ENCODE assay signal across 8 mouse cellular contexts in genomic region chr17:45873996-45874395, GRCm38 (mm10).
DNase-seq lines count a peak whose midpoint lies in the region; ATAC-seq and TF ChIP-seq lines count a peak whose summit lies in the region.

No protein-coding gene starts in this region.

- peaks cover 52% of the 10 kb centered on the region for H3K27me3 ChIP-seq in heart, embryonic 15.5 days
- H3K27me3 ChIP-seq in heart, adult 2 months (ENCODE audit: control insufficient read depth, insufficient read depth, low read length): no peaks in the 10 kb centered on the region
- peaks cover 69% of the 10 kb centered on the region for H3K27me3 ChIP-seq in embryonic facial prominence, embryonic 10.5 days (replicated peaks; ENCODE audit: low read depth, poor library complexity, severe bottlenecking)
- no peaks in the 10 kb centered on the region for H3K27me3 ChIP-seq in hindbrain, embryonic 14.5 days (ENCODE audit: control insufficient read depth, insufficient read depth, low read length)
- no peaks in the 10 kb centered on the region for H3K27me3 ChIP-seq in midbrain, embryonic 14.5 days (ENCODE audit: control insufficient read depth, insufficient read depth, low read length)

- H3K36me3 ChIP-seq in heart, embryonic 15.5 days: no peaks in the 10 kb centered on the region
- H3K36me3 ChIP-seq in heart, adult 2 months (ENCODE audit: control insufficient read depth, insufficient read depth, low read length): no peaks in the 10 kb centered on the region
- H3K36me3 ChIP-seq in embryonic facial prominence, embryonic 10.5 days (replicated peaks): no peaks in the 10 kb centered on the region
- no peaks in the 10 kb centered on the region for H3K36me3 ChIP-seq in hindbrain, embryonic 14.5 days (replicated peaks; ENCODE audit: control insufficient read depth, insufficient read depth)
- H3K36me3 ChIP-seq in midbrain, embryonic 14.5 days (ENCODE audit: control insufficient read depth, insufficient read depth, low read length): no peaks in the 10 kb centered on the region

- no peak overlapping the region for H3K9ac ChIP-seq in heart, embryonic 15.5 days
- no peak overlapping the region for H3K9ac ChIP-seq in heart, adult 2 months (ENCODE audit: low read depth, low read length)
- H3K9ac ChIP-seq in hindbrain, embryonic 14.5 days: peak overlapping the region; percentile 57
- peak overlapping the region; percentile 60; the same call in 1 of the 2 replicates for H3K9ac ChIP-seq in midbrain, embryonic 14.5 days (replicated peaks; ENCODE audit: low read length)

- H3K9me3 ChIP-seq in heart, embryonic 15.5 days (replicated peaks): no peaks in the 10 kb centered on the region
- peaks cover 3% of the 10 kb centered on the region; the same call in 1 of the 2 replicates for H3K9me3 ChIP-seq in embryonic facial prominence, embryonic 10.5 days
- no peaks in the 10 kb centered on the region for H3K9me3 ChIP-seq in hindbrain, embryonic 14.5 days (ENCODE audit: control insufficient read depth, low read length)
- no peaks in the 10 kb centered on the region for H3K9me3 ChIP-seq in midbrain, embryonic 14.5 days (ENCODE audit: control insufficient read depth, low read length)

- H3K4me1 ChIP-seq in heart, embryonic 15.5 days (replicated peaks): peaks cover 29% of the 10 kb centered on the region
- H3K4me1 ChIP-seq in heart, adult 2 months (ENCODE audit: control insufficient read depth, insufficient read depth, low read length): peaks cover 5% of the 10 kb centered on the region
- peaks cover 63% of the 10 kb centered on the region for H3K4me1 ChIP-seq in embryonic facial prominence, embryonic 10.5 days
- peaks cover 19% of the 10 kb centered on the region for H3K4me1 ChIP-seq in hindbrain, embryonic 14.5 days (replicated peaks; ENCODE audit: control insufficient read depth, insufficient read depth, low read length)
- H3K4me1 ChIP-seq in midbrain, embryonic 14.5 days (ENCODE audit: control insufficient read depth, insufficient read depth, low read length): peaks cover 29% of the 10 kb centered on the region

- 27% methylated on average over 8 of the region's 8 CpGs for WGBS in heart, embryonic 15.5 days
- 49% methylated on average over 8 of the region's 8 CpGs for WGBS in heart, adult 2 months
- WGBS in embryonic facial prominence, embryonic 10.5 days: 17% methylated on average over 8 of the region's 8 CpGs
- WGBS in hindbrain, embryonic 14.5 days: 10% methylated on average over 8 of the region's 8 CpGs
- WGBS in midbrain, embryonic 14.5 days: 5% methylated on average over 8 of the region's 8 CpGs

- no peak overlapping the region for H3K27ac ChIP-seq in heart, embryonic 15.5 days
- H3K27ac ChIP-seq in heart, adult 2 months: no peak overlapping the region
- H3K27ac ChIP-seq in embryonic facial prominence, embryonic 10.5 days (replicated peaks): peak overlapping the region; percentile 82
- H3K27ac ChIP-seq in hindbrain, embryonic 14.5 days: peak overlapping the region; percentile 66
- peak overlapping the region; percentile 81 for H3K27ac ChIP-seq in midbrain, embryonic 14.5 days (replicated peaks; ENCODE audit: low read depth, low read length)

- ATAC-seq in heart, embryonic 15.5 days (replicated peaks; ENCODE audit: insufficient number of reproducible peaks, insufficient read depth, low FRiP score, low read depth): no peak
- peak; percentile 28; the same call in 1 of the 2 replicates for ATAC-seq in hindbrain, embryonic 14.5 days (ENCODE audit: low FRiP score)
- ATAC-seq in midbrain, embryonic 14.5 days (ENCODE audit: low FRiP score, low TSS enrichment): peak; percentile 59; the same call in 1 of the 2 replicates

- TF ChIP-seq EP300 in heart, adult 2 months (IDR thresholded peaks at IDR 0.05; ENCODE audit: insufficient read depth, low read depth, low read length): no peak

- no peak overlapping the region for H3K4me3 ChIP-seq in heart, embryonic 15.5 days
- H3K4me3 ChIP-seq in heart, adult 2 months: no peak overlapping the region
- peak overlapping the region; percentile 27 for H3K4me3 ChIP-seq in embryonic facial prominence, embryonic 10.5 days
- no peak overlapping the region for H3K4me3 ChIP-seq in hindbrain, embryonic 14.5 days (replicated peaks; ENCODE audit: low read length)
- no peak overlapping the region for H3K4me3 ChIP-seq in midbrain, embryonic 14.5 days (replicated peaks; ENCODE audit: low read depth, low read length)

- intact Hi-C loops in heart, adult 2 months (cut with DNase I): no loop called here

- TF ChIP-seq CTCF in heart, adult 2 months (IDR thresholded peaks at IDR 0.05): no peak

- no peak for DNase-seq in heart, adult 2 months
- no peak for DNase-seq in embryonic facial prominence, embryonic 10.5 days (ENCODE audit: low spot score)
- DNase-seq in hindbrain, embryonic 14.5 days (ENCODE audit: low spot score): no peak
- no peak for DNase-seq in midbrain, embryonic 14.5 days
- DNase-seq in cerebellum, adult 8-10 months: no peak
- DNase-seq in spleen, postnatal 10 days (ENCODE audit: low spot score in 2 of 2): no peak
- DNase-seq in embryo, embryonic 9.5 days (ENCODE audit: extremely low spot score): no peak

- no peaks in the 10 kb centered on the region for H3K79me2 ChIP-seq in heart, adult 2 months (replicated peaks; ENCODE audit: control insufficient read depth, insufficient read depth, low read length)

- H3K4me2 ChIP-seq in heart, embryonic 15.5 days: peak overlapping the region; percentile 30
- peak overlapping the region; percentile 41 for H3K4me2 ChIP-seq in hindbrain, embryonic 14.5 days (replicated peaks)
- H3K4me2 ChIP-seq in midbrain, embryonic 14.5 days (ENCODE audit: low read length): peak overlapping the region; percentile 45

- TF ChIP-seq POLR2A in heart, adult 2 months (IDR thresholded peaks at IDR 0.05; ENCODE audit: insufficient read depth, low read depth, low read length): no peak

Comparison
In these comparisons a context has a peak if more than half of its experiments do, and no peak if none do; other contexts are left out.
1. H3K27ac ChIP-seq: peak in embryonic facial prominence, embryonic 10.5 days (single experiment), hindbrain, embryonic 14.5 days (single experiment) and midbrain, embryonic 14.5 days (single experiment); none in heart, embryonic 15.5 days (single experiment) and heart, adult 2 months (single experiment).
2. H3K9ac ChIP-seq: peak in hindbrain, embryonic 14.5 days (single experiment) and midbrain, embryonic 14.5 days (single experiment); none in heart, embryonic 15.5 days (single experiment) and heart, adult 2 months (single experiment).
3. Peak in every context shown above with its lines, with median percentiles within 50 percentile points of each other: H3K4me2 ChIP-seq.